Mouse (Mus musculus) left cerebral cortex, adult 11 months (tissue): ENCODE measurements around the gene Dcakd.

Source experiments
- DNase-seq: peaks from one replicate; pipeline ENCODE4 v3.0.0; 2022; ENCODE audit warnings: low spot score

Gene Dcakd

DNA sequence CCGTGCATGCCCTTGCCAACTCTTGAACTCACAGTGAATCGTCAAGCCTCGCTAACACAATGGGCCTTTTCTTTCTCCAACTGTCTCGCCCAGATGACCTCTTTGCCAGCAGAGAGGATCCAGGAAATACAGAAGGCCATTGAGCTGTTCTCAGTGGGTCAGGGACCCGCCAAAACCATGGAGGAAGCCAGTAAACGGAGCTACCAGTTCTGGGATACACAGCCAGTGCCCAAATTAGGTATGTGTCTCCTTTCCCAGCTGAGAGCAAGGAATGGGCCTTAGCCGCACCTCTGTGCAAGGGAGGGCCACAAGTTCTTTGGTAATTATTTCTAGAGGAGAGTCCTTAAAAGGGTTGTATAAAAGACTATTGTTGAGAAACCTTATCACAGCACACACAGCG lies 18.2 kb upstream of the Dcakd start:
- DNase-seq: no peak

DNA sequence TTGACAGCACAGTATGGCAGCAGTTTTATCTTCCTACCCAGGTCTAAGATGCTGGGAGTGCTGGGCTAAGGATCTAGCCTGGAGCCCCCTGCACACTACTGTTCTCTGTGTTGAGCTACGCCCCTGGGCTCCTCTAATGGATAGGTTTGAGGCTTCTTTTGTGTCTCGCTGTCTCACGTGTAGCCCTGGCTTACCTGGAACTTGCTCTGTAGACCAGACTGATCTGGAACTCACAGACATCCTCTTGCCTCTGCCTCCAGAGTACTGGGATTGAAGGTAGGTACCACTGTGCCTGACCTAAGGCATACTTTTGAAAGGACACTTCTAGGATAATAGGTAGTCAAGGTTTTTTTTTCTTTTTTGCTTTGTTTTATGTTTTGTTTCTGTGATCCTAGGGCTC lies 15.8 kb upstream of the Dcakd start:
- no peak for DNase-seq

DNA sequence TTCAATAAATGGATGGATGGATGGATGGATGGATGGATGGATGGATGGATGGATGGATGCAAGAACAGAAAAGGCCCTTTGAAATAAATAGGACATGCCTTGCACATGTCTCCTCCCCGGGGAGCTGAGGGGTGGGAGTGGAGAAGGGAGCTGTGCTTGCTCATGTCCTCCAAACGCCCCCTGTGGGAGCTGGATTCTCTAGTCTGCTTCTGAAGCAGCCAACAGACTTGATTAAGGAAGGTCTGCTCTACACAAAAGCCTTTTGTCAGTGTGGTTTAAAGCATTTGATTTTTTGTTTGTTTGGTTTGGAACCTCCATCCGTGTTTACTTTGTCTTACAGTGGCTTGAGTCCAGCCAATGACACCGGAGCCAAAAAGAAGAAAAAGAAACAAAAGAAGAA lies 14.7 kb upstream of the Dcakd start:
- no peak for DNase-seq

DNA sequence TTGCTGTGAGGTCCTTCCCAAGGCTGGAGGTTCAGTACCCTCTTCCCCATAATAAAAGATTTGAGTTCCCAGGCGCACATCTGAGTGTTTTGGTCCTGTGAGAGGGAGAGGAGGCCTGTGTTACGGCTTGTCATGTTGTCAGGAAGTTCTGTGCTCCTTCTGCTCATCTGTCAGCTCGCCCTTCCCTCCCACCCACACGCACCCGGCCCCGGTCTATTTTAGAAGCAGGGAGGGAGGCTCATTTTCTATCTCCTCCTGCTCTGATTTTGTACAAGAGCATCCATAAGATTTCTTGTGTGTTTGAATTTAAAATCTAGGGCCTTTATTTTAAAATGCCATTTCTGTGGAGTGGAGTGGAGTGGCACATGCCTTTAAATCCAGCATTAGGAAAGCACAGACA lies 9.9 kb upstream of the Dcakd start:
- no peak for DNase-seq

DNA sequence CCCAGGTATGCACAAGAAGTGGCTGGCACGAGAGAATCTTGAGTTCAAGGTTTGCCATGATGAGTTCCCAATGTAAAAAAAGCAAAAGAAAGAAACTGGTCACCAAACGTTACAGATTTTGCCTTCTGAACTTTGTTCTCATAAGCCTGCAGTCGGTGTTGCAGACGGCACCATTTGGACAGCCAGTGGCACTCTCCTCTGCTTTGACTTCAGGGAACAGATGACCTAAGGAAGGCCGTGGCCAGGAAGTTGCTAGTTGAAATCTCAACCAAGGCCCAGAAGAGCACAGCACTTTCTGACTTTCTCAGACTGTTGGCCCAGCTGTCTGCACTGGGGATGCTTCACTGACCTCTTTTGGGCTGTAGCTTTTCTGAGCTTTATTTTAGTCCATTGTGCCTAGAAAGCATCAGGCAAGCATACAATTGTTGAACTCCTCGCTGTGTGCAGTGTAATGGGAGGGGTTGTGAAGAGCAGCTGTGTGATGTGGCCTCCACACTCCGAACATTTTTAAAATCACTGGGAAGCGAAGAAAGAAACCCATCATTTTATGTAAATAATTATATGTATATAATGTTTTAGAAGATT lies 8.8 kb upstream of the Dcakd start:
- no peak for DNase-seq

DNA sequence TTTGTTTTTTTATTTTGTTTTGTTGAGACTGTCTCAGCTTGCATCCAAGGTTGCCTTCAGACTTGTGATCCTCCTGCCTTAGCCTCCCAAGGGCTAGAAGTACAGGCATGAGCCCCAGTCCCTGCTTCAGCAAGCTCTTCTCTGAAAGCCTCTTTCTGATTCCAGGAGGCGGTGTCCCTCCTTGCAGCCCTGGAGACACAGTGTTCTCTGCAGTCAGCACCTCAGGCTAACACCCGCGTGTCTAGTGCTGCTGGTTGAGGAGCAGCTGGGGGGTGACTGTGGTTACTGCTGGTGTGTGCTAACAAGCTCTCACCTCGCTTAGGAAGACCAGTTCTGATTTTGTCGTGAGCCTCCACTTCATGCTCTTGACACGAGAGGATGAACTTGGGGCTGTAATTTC lies 6.9 kb upstream of the Dcakd start:
- no peak for DNase-seq

DNA sequence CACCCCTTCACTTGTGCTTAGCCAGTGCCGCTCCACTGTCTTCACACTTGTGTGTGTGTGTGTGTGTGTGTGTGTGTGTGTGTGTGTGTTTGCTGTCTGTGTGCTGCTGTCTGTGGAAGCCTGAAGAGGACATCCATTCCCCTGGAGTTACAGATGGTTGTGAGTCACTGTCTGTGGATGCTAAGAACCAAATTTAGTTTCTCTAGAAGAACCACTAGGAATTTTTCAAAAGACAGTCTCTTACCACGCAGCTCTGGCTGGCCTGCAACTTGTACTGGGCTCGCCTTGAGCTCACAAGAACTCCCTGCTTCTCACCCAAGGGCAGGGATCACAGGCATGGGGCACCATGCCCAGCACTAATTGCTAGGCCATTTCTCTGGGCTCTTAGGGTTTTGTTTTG lies 4.9 kb upstream of the Dcakd start:
- peak; percentile 62 for DNase-seq

DNA sequence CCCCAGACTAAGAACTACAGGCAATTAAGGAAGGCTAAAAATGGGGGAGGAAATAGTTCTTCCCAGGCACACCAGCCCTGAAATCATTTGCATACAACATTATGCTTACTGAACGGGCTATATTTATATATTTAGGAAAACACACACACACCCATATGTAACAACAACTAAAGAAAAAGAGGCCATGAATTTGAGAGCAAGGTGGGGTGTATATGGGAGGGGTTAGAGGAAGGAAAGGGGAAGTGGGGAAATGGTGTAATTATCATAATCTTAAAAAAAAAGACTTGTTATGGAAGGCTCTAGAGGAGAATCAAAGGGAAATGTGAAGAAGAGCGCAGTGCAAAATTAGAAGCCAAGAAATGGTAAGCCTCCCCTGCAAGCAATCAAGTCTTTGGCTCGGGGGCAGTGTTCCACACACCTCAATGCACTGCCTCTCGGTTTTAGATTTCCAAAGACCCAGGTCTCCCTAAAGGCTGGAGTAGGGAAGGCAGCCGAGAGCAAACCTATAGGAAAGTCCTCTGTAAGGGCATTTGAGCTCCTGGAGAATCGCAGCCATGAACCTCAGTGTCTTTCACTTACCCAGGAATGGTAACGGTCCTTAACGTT lies 460 bp downstream of the Dcakd start:
- no peak for DNase-seq

DNA sequence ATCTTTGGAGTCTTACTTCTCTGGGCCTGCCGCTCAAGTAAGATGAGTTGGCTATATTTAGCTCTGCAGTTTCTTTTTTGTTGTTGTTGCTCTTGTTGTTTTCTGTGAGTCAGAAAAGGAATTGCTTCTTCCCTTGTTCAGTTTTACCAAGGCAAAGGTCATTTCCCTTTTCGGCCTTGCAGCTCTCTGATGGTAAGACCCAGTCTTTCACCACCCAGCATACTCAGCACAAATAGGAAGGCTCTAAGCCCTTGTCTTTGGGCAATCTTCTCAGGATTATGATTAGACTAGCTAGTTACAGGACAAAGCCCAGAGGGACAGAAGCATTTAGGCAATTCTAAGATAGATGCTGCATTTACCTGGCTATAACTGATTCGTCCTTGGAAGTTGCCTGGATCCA lies 1.2 kb downstream of the Dcakd start:
- no peak for DNase-seq

DNA sequence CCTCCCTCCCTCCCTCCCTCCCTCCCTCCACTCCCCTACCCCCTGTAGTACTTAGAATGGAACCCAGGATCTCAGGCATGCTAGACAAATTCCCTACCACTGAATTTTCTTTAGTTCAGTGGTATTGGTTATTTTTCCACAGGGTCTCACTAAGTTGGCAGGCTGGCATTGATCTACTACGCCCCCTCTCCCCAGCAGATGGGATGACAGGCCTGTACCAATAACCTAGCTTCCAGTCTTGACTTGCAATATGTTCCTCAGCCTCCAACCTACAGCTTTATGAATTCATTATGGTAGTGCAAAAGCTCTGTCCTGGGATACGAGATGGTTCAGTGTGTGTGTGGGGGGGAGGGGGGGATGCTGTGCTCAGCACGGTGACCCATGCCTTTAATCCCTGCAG lies 4.2 kb downstream of the Dcakd start:
- DNase-seq: no peak

DNA sequence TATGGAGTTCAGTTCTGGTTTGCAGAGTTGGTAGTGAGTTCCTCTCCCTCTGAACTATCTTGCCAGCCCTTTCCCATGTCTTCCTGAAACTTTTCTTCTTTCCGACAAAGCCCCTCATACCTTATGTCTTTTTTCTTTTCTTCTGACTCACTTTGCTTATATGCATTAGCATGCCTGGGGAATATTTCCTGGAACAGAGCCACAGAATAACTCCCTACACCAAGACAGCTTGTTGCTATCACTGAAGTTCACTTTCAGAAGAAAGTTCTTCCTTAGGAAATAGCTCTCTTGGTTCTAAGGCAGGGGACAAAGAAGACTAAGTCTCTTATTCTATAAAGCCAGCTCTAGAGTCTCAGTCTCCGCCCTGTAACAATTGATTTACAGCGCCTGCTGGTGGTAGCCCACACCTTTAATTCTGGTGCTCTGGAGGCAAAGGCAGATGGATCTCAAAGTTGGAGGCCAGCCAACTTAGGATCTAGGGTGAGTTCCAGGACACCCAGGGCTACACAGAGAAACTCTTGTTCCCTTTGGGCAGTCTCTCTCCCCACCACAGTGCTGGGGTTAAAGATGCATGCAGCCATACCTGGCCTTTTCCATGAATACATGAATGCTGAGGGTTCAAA lies 7.3 kb downstream of the Dcakd start:
- DNase-seq: no peak

DNA sequence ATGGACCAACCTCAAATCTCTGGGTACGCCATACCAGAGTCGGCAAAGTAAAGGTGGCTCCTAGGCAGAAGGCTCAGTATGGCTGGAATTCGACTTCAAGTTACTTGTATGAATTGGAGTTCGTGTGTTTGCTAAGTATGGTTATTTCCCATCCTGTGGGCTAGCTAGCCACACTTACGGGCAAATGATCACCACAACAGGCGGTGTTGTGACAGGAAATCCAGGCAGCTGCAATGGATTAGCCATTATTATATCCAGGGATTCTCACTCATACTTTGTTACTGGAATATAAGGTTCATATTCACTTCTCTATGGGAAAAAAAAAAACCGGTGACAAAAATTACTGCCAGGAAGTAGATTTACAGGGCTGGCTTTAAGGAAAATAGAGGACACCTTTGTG lies 8.8 kb downstream of the Dcakd start:
- DNase-seq: no peak

DNA sequence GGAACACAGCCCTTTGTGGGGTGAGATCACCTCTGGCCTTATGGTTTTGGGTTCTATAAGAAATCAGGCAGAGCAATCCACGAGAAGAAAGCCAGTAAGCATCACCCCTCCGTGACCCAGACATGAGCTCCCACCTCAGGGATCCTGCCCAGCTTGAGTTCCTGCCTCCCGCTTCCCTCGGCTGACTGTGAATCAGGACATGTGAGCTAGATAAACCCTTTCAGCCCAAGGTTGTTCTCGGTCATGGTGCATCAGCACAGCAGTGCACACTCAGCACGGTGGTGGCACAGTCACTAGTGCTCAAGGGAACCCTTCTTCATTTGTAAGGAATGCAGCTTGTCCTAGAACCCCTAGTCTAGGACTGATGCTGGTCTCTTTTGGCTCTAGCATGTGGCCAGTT lies 9.3 kb downstream of the Dcakd start:
- no peak for DNase-seq

DNA sequence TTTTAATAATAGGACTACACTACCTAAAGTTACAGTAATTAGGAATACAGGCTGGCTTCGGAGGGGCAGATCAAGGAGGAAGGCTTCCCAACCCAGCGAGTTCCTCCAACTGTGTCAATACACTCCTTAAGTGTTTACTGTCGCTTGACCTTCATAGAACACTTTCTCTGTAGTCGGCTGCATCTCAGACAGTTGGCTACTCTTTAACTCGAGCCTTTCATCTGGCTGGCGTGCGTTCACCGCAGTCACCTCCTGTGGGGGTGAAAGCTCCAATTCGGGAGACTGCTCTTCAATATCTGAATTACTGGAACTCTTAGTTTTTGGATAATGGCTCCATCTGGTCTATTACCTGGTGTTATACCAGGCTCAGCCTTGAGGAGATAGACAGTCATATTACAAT lies 10.5 kb downstream of the Dcakd start:
- DNase-seq: no peak

DNA sequence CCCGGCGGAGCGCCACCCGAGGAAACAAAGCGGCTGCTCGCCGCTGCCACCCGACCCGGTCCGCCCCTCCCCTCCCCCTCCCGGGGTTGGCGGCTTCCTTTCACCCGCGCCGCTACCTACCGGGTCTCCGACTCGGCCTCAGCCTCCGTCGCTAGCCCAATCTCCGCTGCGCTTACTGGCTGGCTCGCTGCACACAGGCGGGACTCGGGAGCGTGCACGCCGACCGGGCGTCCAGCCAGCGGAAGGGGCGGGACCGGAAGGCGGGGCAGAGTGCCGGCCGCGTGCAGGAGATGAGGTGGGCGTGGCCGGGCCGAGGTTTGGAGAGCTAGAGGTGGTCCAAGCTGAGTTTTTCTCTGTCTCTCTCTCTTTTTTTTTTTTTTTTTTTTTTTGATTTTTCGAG lies 11.2 kb downstream of the Dcakd start:
- peak; percentile 92 for DNase-seq

DNA sequence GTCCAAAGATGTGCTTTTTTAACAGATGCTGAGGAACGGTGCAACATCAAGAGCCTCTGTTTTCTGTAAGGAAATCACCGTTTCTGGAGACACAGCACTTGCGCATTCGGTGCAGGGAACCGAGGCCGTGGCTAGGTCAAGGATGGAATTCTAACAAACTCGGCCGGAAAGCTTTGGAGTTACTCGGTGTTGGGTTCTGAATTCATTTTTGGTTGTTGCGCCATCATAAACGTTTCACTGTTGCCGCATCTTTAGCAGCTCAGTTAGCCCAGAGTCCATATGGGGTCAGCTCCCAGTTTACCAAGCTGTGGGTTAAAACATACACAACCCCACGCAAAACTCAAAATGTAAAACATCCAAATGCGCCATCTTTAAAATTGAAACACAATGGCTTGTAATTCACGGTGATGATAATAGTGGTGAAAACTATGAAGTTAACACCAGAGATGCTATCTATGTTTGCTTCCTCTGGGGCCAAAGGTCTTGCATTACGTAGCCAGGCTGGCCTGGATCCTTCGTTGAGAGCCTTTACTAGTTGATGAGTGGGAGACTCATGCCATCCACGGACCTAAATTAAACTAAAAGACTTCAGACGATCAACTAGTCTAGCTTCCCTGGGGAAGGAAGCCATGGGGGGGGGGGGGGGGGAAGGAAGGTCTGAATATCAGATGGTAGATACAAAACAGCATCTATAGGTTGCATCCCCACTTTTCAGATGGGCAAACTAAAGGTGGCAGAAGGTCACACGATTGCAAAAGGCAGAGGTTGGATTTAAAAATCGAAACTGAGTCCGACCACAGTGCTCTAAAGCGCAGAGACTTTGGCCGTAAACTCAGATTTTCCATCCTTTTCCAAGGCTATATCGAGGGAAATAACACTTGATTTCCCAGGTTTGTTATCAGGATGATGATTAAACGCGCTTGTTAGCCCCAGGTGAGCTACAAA lies 12.0 kb downstream of the Dcakd start:
- DNase-seq: no peak

DNA sequence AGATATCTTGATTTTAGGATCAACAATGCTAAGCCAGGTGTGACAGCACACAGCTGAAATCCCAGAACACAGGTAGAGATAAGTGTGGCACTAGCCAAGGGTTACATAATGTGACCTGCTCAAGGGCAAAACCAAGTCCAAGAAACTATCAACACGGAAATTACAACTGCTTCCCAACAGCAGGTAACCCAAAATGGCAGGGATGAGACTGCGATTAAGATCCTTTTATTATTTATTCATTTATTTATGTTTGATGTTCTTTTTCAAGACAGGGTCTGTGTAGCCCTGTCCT lies 17.0 kb downstream of the Dcakd start:
- DNase-seq: no peak

DNA sequence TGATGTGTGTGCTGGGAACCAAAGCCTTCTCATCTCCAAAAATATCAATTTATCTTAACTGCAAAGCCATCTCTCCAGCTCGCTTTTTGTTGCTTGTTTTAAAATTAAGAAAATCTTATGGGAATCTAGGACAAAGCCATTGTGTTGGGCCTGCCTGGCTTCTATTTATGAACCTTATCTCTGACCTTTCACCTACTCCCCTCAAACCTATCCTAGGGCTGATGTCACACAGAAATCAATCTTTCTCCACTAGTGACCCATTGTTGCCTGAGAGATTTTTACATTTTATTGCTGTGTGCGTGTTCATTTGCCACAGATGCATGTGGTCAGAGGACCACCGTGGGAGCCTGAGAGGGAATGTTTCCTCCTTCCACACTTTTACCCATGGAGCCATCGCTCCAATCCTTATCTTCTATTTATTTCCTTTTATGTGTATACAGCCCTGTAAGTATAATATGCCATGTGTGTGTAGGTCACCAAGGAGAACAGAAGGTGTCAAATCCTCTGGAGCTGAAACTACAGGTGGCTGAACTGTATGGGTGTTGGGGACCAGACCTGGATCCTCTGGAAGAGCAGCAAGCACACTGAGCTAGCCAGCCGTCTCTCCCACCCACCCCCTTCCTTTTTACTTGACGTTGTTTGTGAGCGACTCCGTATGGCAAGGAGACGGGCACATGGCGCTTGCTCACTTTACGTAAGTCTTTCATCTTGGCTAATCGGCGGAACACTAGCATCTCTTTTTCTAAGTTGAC lies 17.5 kb downstream of the Dcakd start:
- no peak for DNase-seq

DNA sequence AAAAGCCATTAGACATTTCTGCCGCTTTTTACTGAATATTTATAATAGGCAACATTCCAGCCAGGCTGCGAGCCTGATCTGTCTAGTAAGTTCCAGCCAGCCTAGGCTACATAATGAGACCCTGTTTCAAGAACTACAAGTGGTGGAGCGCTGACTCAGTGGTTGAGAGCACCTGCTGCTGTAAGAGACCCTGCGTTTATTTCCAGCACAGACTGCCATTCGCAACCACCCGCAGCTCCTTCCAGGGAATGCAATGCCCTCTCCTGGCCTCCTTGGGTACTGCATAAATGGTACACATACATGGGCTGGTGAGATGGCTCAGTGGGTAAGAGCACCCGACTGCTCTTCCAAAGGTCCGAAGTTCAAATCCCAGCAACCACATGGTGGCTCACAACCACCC lies 18.9 kb downstream of the Dcakd start:
- no peak for DNase-seq

DNA sequence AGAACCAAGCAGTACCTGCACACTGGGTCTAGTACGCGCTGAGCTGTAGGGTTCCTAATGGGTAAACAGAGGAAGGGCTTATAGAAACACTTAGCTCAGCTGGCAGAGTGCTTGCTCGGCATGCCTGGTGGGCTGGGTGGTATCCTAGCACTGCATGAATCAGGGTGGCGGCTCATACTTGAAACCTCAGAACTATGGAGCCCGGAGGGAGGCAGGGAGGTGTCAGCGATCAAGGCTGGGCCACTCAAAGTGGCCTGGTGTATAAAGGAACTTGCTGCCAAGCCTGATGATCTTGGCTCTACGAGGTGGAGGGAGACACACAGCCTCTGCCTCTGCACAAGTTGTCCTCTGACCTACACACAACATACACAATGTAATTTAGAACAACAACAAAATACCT lies 19.6 kb downstream of the Dcakd start:
- no peak for DNase-seq

DNA sequence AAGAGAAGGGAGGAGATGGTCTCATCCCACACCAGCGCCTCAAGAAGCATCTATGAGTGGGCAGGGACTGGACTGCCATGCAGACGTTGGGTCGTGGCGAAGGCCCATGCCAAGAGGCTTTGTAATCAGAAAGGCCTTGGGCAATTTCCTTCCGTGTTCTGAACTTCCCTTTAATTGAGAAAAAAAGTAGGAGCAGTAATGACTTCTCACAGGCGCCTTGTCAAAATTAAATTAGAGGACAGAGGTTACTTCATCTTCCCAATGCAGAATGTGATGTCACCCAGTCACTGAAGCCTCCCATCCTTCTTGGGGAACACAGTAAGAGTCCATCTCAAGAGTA lies 21.2 kb downstream of the Dcakd start:
- DNase-seq: no peak

DNA sequence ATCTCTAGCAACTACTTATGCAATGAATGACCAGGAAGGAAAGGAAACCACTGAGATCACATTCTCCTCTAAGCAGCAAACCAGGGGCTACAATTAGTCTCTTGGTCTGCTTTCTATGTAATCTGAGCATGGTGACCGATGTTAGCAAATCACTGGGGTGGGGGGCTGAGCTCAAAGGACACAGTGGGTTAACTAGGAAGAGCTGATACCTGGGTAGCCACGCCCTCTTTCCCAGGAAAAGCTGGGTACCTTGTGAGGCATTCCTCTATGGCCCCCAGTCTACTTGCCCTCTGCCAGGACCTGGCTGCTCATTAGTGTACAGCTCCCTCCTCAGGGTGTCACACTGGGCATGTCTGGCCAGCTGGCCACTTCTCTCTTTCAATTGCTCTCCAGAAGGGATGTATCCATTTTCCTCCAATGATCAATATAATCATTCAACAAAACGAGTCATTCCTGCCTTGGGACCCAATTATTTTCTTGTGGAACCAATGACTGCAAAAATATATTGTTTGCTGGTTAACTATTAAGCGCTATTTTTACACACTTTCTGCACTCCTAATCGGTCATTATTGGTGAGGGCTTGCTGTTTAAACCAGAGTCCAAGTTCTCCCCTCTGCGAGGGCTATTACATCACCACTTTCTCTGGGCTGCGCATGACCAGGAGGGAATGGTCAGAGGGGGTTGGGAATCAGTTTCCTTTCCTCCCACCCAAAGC lies 21.7 kb downstream of the Dcakd start:
- no peak for DNase-seq
